Mouse (Mus musculus): ENCODE measurements around the gene Ankrd13a.

The Ankrd13a gene

GRCm38 (mm10) chr5:114764812-114765735, 9.4 kb upstream of the Ankrd13a start:
- DNase-seq (ENCODE audit: extremely low read depth, insufficient read length, low spot score): no peak

- no peak for DNase-seq (ENCODE audit: extremely low read depth, insufficient read length, low spot score)
Measured at GRCm38 (mm10) chr5:114766686-114767085, 7.8 kb upstream of the Ankrd13a start.

GRCm38 (mm10) chr5:114767185-114767584, 7.3 kb upstream of the Ankrd13a start:
- no peak for DNase-seq (ENCODE audit: extremely low read depth, insufficient read length, low spot score)

- DNase-seq (ENCODE audit: extremely low read depth, insufficient read length, low spot score): no peak
Measured at GRCm38 (mm10) chr5:114769786-114770185, 4.7 kb upstream of the Ankrd13a start.

GRCm38 (mm10) chr5:114771796-114772195, 2.7 kb upstream of the Ankrd13a start:
- no peak for DNase-seq (ENCODE audit: extremely low read depth, insufficient read length, low spot score)

GRCm38 (mm10) chr5:114772456-114773203, 1.8 kb upstream of the Ankrd13a start:
- peak; percentile 47 for DNase-seq (ENCODE audit: extremely low read depth, insufficient read length, low spot score)

- peak; percentile 90 for DNase-seq (ENCODE audit: extremely low read depth, insufficient read length, low spot score)
Measured at GRCm38 (mm10) chr5:114773211-114773710, 1.2 kb upstream of the Ankrd13a start.

- DNase-seq (ENCODE audit: extremely low read depth, insufficient read length, low spot score): no peak
Measured at GRCm38 (mm10) chr5:114773780-114774179, 697 bp upstream of the Ankrd13a start.

GRCm38 (mm10) chr5:114775056-114775979, 841 bp downstream of the Ankrd13a start, which contains the start of gene Git2:
Gene Git2 (minus strand): TSS chr5:114775517.
- peak; percentile 39 for DNase-seq (ENCODE audit: extremely low read depth, insufficient read length, low spot score)

- no peak for DNase-seq (ENCODE audit: extremely low read depth, insufficient read length, low spot score)
Measured at GRCm38 (mm10) chr5:114776174-114776573, 1.7 kb downstream of the Ankrd13a start.

GRCm38 (mm10) chr5:114779956-114780489, 5.5 kb downstream of the Ankrd13a start:
- DNase-seq (ENCODE audit: extremely low read depth, insufficient read length, low spot score): no peak

GRCm38 (mm10) chr5:114780912-114781311, 6.4 kb downstream of the Ankrd13a start:
- no peak for DNase-seq (ENCODE audit: extremely low read depth, insufficient read length, low spot score)

- DNase-seq (ENCODE audit: extremely low read depth, insufficient read length, low spot score): no peak
Measured at GRCm38 (mm10) chr5:114782991-114783390, 8.5 kb downstream of the Ankrd13a start.

- DNase-seq (ENCODE audit: extremely low read depth, insufficient read length, low spot score): no peak
Measured at GRCm38 (mm10) chr5:114783405-114784163, 9.1 kb downstream of the Ankrd13a start.

- no peak for DNase-seq (ENCODE audit: extremely low read depth, insufficient read length, low spot score)
Measured at GRCm38 (mm10) chr5:114784622-114785165, 10.2 kb downstream of the Ankrd13a start.

- no peak for DNase-seq (ENCODE audit: extremely low read depth, insufficient read length, low spot score)
Measured at GRCm38 (mm10) chr5:114785196-114785595, 10.7 kb downstream of the Ankrd13a start.

GRCm38 (mm10) chr5:114793317-114793716, 18.8 kb downstream of the Ankrd13a start:
- no peak for DNase-seq (ENCODE audit: extremely low read depth, insufficient read length, low spot score)

- no peak for DNase-seq (ENCODE audit: extremely low read depth, insufficient read length, low spot score)
Measured at GRCm38 (mm10) chr5:114794609-114795008, 20.1 kb downstream of the Ankrd13a start.

- no peak for DNase-seq (ENCODE audit: extremely low read depth, insufficient read length, low spot score)
Measured at GRCm38 (mm10) chr5:114795231-114795630, 20.8 kb downstream of the Ankrd13a start.

All from 3134 (cell line).